Mouse (Mus musculus): ENCODE results near the gene Zfp385c.
A peak's percentile ranks its signal among the peaks of the same experiment; 100 is the strongest.

The Zfp385c gene

DNA sequence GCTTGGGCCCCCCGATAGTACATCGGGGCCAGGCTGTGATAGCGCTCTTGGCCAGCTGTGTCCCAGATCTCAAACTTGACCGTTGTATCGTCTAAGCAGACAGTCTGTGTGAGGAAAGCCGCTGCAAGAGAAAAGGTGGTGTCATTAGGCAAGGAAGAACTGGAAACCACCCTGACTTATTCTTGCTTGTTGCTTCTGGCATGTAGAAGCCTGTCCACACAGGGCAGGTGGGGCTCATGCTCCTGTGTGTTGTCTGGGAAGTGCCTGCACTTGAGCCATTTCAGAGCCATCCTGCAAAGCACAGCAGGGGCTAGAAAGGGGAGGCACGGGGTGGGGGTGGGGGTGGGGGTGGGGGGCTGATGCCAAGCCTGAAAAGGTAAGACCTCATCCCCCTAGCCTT is 26.2 kb upstream of the Zfp385c start:
- DNase-seq (ENCODE audit: low read depth, low spot score): no peak

DNA sequence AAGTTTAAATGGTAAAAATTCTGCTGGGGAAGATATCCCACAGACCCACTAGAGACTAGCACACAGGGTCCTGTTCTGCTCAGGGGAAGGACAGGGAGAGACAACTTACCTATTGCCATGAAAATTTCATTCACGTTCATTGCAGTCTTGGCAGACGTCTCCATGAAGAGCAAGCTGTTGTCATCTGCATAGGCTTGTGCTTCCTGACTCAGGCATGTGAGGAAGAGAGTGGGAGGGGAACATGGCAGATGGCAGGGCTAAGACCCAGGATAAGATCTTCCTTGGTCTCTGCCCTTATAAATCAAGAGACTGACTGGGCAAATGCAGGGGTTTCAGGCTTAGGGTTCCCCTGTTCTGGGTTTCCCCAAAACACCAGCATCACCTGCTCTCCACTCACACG is 24.4 kb upstream of the Zfp385c start:
- DNase-seq (ENCODE audit: low read depth, low spot score): peak; percentile 78

DNA sequence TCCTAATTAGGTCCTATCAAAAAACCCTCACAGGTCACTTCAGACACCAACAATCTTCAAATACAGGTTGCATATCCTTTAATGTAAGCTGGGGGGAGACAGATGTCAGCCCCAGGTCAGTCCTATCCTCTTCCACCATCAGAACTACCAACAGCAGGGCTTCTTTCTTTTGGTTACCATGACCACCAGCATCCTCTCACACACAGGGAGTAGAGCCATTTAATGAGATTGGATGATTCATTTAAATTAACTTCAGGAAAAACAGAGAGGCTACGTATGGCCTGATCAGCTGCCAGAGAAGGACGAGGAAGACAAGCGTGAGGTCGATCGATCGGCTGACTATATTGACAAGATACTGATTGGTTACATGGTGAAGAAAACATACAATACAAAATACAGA is 22.7 kb upstream of the Zfp385c start:
- DNase-seq (ENCODE audit: low read depth, low spot score): peak; percentile 58

DNA sequence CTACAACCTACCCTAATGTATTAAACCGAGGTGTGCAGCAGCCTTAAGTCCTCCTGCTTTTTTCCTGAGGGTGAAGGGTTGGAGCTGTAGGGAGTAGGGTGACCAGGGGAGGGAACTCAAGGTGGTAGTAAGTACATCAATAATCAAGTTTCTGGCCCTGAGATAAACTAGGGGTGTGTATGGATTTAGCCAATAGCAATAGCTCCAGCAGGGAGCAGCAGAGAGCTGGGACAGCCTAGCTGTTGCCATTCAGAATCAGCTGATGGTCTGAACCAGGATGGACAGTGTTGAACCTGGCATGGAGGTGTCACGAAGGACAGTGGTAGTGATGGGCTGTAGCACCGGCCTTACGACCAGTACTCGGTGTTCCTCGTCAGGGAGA is 22.3 kb upstream of the Zfp385c start:
- DNase-seq (ENCODE audit: low read depth, low spot score): peak; percentile 87

DNA sequence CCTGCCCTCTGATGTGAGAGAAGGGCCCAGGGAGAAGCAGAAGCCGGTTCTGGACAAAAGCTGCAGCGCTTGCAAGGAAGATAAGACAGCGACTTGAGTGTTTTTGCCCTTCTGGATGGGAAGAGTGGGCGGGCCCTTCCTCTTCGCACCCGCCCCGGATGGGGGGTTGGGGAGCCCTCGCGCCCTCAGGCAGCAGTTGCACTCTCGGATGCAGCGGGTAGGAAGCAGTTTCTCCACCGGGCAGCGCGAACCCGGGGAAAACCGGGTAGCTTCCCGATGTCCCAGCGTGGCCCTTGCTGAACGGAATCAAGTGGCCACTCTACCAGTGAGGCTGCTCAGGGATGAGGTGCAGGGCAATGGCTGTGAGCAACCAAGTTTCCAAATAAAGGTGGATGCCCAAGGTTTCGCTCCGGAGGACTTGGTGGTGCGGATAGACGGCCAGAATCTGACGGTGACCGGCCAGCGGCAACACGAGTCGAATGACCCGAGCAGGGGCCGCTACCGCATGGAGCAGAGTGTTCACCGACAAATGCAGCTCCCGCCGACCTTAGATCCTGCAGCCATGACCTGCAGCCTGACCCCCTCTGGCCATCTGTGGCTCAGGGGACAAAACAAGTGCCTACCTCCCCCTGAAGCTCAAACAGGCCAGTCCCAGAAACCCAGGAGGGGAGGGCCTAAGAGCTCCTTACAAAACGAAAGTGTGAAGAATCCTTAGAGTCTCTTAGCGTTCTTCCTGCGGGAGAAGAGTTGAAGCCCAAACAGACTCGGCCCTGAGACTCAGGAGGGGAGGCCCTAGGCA is 21.7 kb upstream of the Zfp385c start, which contains the start of gene Hspb9:
Gene Hspb9, plus strand, starts transcription at position 116 of the 799 bp plus-strand sequence.
- peak; percentile 73 for DNase-seq (ENCODE audit: low read depth, low spot score)

DNA sequence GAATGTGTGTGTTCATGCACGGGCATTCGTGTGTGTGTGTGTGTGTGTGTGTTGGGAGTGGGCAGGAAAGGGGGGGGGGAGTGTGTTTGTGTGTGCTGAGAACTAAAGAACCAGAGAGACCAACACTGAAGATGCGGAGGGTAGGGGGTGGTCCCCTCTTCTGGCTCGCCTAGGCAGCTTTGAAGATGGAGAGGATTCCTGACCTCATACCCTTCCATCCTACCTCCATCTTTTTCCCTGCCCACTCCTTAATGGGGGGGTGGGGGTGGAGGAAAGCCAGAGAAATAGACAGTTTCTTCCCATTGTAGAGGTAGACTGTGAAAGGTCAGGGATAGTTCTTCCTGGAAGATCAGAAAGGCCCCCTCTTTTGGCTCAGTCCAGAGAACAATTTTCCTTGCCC is 20.9 kb upstream of the Zfp385c start:
- DNase-seq (ENCODE audit: low read depth, low spot score): no peak

DNA sequence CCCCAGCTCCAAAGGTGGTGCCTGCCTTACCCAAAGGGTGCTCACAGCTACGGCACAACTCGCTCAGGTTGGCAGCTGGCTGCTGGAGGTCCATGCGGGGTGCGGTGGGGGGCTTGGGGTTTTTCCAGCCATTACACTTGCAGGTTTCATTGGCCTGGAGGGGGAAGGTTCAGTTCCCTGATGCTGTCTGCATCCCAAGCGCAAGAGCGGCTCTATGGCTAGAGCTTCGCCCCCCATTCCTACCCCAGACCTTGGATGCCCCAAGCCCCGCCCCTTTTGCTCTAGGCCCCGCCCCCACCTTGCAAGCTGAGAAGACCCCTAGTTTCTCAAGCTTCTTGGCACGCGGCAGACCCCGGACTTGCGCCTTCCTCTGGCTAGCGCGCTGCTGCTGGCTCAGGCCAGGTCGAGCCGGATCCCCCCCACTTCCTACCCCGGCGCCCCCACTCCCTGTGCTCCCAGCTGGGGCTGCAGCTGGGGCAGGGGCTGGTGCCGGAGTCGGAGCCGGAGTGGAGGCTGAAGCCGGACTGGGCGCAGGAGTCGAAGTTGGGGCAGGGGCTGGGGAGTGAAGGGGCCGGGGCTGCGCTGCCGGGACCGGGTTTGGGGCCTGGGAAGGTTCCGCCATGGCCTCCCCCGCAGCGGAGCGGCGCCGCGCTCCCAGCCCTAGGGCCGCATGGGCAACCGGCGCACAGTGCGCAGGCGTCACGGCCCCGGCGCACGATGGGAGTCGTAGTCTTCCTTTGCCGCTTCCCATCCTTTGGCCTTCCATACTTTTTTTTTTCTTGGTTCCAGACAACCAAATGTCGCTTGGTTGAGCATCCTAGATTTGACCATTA is 19.7 kb upstream of the Zfp385c start, which contains the start of gene Kat2a:
Gene Kat2a, minus strand, starts transcription at position 683 of the 833 bp plus-strand sequence.
- DNase-seq (ENCODE audit: low read depth, low spot score): peak; percentile 94

DNA sequence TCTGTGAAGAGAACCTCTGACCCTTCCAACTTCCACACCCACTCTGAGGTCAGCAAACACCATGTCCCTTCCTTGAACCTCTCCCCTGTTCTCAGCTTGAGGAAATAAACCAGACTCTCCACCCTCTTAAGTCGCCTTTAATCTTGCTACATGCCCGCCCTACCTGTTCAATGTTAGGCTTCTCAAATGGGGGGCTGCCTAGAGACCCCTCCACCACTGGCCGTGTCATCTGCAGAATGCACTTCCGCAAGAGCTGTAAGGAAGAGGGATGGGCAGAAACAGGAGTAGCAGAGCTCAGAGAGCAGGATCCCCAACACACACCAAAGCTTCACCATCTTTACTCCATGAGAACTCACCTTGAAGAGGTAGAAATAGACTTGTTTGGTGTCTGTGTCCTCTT is 18.7 kb upstream of the Zfp385c start:
- DNase-seq (ENCODE audit: low read depth, low spot score): no peak

DNA sequence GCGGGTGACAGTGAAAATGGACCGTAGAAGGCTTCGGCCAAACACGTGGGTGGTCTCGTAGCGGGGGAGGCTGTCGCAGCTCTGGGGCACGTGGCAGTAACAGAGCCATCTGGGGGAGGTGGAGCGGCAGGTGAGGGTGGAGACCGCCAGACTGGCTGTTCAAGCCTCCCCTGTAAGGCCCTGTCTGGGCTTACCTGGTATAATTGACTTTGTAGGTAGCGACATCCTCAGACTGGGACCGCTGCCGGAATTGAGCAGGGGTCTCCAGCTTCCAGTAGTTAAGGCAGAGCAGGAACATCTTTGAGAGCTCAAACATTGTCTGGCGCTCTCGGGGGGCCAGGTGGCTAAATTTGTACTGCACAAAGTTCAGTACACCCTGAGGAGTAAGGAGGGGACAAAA is 18.3 kb upstream of the Zfp385c start:
- DNase-seq (ENCODE audit: low read depth, low spot score): no peak

DNA sequence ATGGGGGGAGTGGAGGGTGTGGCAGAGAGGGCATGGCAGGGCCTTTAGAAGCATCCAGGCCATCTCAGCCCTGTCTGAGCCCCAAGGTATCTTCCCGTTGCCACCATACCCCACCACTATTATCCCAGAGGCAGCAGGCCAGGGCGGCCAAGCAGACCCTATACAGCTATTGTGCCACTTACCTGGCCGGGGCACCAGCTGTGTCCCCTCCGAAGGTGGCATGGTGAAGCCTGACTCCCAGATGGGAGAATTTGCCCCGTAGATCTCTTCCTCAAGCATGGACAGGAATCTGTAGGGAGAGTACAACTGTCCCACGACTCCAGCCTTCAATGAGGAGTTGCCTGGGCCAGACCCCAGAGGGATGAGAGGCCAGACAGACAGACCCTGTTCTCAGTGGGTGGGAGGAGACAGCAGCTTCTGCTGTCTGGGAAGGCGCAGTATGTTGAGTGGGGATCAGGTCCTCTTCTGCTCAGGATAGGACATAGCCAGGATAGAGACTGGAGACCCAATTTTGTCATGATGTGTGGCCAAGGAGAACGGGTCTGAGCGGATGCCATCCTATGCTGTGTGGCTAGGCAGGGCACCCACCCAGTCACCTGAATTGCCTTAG is 17.1 kb upstream of the Zfp385c start:
- DNase-seq (ENCODE audit: low read depth, low spot score): no peak

DNA sequence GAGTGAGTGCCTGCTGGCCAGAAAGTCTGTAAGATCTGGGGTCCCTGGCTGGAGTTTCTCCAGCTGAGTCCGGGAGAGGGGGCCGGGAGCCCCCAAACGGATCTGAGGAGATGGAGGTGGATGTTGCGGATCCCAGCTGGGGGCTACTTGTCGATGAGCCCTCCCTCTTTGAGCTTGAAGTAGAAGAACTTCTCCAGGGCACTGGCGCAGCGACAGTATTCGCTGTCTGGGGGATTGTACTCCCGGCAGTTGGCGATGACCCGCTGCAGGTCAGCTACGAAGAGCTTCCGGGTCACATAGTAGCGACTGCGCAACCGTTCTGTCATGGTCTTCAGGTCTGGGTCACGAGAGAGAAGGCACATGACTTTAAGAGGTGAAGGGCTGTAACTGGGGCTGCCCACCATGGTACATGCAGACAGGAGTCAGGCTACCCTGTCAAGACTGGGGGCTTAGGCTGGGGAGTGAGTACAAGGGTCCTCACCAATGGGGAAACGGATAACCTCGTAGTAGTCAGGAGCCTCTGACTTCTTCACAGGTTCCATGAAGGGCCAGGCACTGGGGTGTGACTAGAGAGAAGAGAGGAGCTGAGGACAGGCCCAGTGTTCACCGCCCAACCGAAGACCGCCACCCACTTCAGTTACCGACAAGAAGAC is 13.0 kb upstream of the Zfp385c start:
- DNase-seq (ENCODE audit: low read depth, low spot score): no peak

DNA sequence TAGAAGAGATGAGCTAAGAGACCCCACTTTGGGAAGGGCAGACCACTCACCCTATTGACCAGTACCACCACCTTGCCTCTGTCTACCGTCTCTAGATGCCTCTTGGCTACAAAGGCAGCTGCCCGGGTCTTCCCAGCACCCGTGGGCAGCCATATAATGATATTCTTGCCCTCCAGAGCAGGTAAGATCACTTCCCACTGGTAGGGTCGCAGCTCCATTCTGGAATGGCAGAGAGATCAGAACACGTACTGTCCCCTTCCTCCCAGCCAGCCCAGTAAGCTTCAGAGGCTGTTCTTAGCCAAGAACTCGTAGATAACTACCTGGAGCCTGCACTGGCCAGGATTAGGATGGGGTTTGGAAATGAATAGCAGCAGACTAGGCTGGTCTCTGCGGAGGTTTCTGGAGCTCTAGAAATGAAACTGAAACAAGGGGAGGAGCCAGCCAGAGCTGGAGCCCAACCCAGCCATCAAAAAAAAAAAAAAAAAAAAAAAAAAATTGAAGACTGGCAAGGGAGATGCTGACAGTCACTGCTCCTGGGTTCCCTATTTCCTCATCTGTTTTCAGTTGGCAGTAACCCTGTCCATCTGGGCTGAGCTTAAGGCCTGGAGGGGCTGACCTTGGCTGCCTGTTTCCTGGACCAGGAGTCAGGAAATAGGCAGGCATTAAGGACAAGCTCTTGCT is 11.7 kb upstream of the Zfp385c start, which contains the start of gene Dhx58:
Gene Dhx58, minus strand, starts transcription at position 421 of the 681 bp plus-strand sequence.
- DNase-seq (ENCODE audit: low read depth, low spot score): no peak

DNA sequence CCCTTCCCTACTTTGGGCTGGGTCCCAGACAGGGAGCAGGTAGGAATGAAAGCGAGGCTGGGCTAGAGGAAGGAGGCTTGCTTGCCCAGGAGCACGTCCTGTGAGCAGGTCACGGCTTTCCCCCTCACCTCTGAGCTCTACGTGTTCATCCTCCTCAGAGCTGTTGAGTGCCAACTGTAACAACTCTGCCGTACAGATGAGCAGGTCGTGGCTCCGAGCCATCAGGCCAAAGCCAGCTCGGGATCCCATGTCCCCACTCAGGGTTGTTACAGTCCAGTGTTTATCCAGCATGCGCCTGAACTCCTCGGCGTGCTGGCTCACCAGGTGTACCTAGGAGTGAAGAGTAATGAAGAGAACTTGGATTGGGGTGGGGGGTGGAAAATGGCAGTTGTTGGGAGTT is 11.1 kb upstream of the Zfp385c start:
- DNase-seq (ENCODE audit: low read depth, low spot score): no peak

DNA sequence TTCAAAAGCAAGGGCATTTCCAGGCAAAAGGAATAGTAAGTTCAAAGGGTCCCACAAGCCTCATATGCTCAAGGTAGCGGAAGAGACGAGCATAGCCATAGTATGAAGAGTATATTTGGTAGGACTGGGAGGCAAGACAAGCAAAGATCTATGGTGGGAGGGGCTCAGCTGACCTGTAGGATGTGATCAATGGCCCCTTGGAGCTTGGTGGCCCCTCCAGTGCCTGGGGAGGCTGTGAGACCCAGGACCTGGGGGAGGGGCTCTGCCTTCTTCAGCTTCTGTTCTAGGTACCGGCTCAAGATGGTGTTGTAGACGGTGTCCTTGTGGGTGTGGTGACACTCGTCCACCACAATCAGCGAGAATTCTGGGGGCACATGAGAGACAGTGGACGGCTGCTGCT is 10.7 kb upstream of the Zfp385c start:
- no peak for DNase-seq (ENCODE audit: low read depth, low spot score)

DNA sequence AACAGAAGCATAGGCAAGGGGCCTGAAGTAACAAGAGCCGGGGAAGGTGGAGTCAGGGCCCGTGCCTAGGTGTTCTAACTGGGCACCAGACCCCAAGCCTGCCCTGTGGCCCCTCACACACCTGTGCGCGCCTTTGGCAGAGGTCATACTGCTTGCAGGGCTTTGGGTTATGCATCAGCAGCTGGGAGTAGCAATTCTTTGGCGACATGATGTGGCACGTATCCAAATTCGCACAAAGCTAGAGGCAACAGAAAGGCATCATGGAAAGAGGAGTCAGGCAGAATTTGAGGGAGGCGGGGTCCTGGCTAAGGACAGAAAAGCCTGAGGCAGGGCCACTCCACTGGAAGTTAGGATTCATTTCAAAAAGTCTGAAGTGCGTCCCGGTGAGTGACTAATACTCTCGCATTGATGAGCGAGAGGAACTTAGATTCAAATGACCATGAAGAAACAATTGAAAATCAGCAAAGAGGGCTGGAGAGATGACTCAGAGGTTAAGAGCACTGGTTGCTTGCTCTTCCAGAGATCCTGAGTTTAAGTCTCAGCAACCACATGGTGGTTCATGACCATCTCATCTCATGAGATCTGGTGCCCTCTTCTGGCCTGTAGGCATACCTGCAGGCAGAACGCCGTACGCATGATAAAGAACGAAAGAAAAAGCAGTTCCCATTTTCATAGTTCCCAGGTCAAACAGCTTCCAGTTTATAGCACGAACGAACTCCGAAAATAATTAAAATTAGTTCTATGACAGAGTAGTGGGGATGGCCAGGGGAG is 10.0 kb upstream of the Zfp385c start:
- peak; percentile 92 for DNase-seq (ENCODE audit: low read depth, low spot score)

DNA sequence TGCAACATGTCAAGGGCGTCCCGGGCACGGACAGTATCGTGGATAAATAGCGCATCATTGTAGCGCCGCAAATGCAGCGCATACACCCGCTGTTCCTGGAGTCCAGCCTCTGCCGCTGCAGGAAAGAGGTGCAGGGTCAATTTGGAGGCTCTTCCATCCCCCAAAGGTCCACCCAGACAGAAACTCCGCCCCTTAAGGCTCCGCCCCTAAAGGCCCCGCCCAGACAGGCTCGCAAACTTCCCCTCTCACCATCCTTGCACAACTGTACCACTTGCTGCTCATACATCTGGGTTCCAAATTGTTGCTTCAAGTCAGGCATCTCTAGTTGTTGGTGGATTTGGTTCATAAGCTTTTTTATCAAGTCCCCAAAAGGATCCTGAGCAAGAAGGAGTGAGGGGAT is 9.0 kb upstream of the Zfp385c start:
- DNase-seq (ENCODE audit: low read depth, low spot score): no peak

DNA sequence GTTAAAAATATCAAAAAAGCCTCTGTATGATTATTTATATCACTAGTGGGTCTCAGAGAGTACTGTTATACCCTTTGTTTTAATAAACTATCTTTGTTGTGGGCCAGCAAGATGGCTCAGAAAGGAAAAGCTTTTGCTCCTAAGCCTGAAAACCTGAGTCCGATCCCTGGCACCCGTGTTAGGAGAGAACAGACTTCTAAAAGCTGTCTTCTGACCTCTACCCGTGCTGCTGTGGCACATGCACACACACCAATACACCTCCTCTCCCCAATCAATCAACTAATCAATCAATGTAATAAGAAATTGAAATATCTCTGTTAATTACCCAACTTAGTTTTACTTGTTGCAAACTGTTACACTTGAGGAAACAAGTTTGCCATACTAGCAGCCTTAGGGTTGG is 8.5 kb upstream of the Zfp385c start:
- DNase-seq (ENCODE audit: low read depth, low spot score): no peak

DNA sequence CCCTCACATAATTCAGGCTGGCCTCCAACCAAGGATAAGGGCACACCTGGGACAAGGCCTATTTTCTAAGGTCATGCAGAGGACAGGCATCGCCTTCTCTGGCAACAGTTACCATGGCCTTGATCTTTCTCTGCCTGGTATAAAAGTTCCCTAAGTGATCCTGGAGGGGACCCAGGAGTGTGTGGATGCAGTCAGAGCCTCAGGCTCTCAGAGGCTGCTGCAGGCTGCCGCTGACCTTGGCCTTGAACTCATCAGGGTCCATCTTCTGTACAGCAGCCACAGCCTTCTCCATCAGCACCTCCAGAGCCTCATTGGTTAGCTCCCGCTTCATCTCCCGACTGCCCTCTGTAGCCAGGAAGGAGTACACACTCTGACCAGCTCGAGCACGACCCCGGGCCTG is 5.7 kb upstream of the Zfp385c start:
- no peak for DNase-seq (ENCODE audit: low read depth, low spot score)

DNA sequence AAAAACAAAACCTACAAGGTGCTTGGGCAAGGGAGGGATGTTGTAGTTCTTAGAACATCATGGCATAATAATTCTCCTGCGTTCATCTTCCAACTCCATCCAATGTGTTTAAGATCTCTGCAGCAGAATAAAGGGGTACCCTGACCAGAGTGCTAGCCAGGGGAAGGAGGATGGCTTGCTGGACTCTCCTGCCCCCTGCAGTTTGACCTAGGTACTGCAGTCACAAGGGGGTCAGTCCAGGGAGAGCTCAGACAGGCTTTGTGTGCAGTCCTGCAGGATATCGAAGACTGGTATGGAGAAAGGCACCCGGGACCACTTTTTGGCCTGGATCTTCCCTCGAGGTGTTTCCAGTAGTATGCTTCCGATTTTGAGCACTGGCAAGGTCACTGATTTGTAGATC is 2.7 kb upstream of the Zfp385c start:
- peak; percentile 66 for DNase-seq (ENCODE audit: low read depth, low spot score)

DNA sequence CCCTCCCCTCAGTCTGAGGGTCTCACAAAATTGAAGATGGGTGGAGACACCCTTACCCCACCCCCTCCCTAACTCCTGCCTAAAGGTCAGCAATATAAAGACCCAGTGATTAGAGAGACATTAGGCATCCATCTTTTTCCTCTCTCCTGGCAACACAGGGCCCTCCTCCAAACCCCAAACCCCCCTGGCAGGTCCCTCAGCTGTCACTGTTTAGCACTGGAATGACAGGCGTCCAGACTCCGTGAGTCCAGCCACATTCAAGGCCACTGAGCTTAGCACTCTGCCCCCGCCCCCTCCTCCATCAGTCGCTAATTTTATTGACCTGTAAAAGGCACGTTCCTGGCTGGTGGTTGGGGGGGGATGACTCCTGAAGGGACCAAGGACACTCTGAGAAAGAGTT is 899 bp upstream of the Zfp385c start:
- no peak for DNase-seq (ENCODE audit: low read depth, low spot score)

Data from brain, adult 2 months (tissue).